Mouse (Mus musculus) gastrocnemius, postnatal 14 days (tissue): ENCODE results near the gene B3gnt4. TPM values are rescaled to one million over a fixed set of nuclear protein-coding genes. Genes with fewer than 3 reads are reported as not detected.
"Not testable (repeated sequence)": the region's sequence is repeated elsewhere in the genome, so short reads cannot be mapped to it uniquely, and the experiment has no call there.

ENCODE experiments used
- DNase-seq: peaks from one replicate; pipeline ENCODE4 v3.0.0; 2021; ENCODE audit warnings: mixed read lengths
- intact Hi-C: fragments of 180-260 bp; cut with DNase I; formaldehyde crosslinking; loops from one replicate; pipeline ENCODE4 v1.15.1; 2025; ENCODE audit warnings: low total_unique reads
- long read RNA-seq, 2 experiments: library from polyadenylated mRNA; stranded (forward); transcript quantifications; one replicate each; pipeline ENCODE4 v2.0.0; 2021
- total RNA-seq, 2 experiments: library from RNA; stranded (reverse); gene quantifications; 2 replicates each; pipeline ENCODE4 v1.2.3; 2021

The B3gnt4 gene
- not detected for total RNA-seq
- long read RNA-seq, experiment 1 = 0 reads
- long read RNA-seq, experiment 2 = 0 reads

GRCm38 (mm10) chr5:123510160-123510559, at the start of gene B3gnt4:
B3gnt4 (plus strand) TSS chr5:123510460.
- no peak for DNase-seq

GRCm38 (mm10) chr5:123461420-123461819, 48.8 kb upstream of the B3gnt4 start:
- intact Hi-C loops = no loop called here
- DNase-seq = no peak

More at GRCm38 (mm10) chr5:123510160-123510559, at the start of gene B3gnt4:
- intact Hi-C loops = no loop called here

- no peak for DNase-seq
- intact Hi-C loops = no loop called here
These were observed 45.6 kb upstream of the B3gnt4 start for GRCm38 (mm10) chr5:123464638-123465037.

GRCm38 (mm10) chr5:123470784-123471400, 39.4 kb upstream of the B3gnt4 start:
- intact Hi-C loops = no loop called here
- DNase-seq = no peak

GRCm38 (mm10) chr5:123473817-123474216, 36.4 kb upstream of the B3gnt4 start:
- intact Hi-C loops = no loop called here
- DNase-seq = no peak

- intact Hi-C loops = no loop called here
These were observed 22.4 kb upstream of the B3gnt4 start for GRCm38 (mm10) chr5:123487659-123488395.

GRCm38 (mm10) chr5:123489112-123489785, 21.0 kb upstream of the B3gnt4 start, which contains the start of the genes Lrrc43 and Il31:
Lrrc43 (plus strand) TSS chr5:123489305.
Il31 (minus strand) TSS chr5:123489489.
- DNase-seq = no peak
- intact Hi-C loops = no loop called here

More at GRCm38 (mm10) chr5:123487659-123488395, 22.4 kb upstream of the B3gnt4 start:
- no peak for DNase-seq

GRCm38 (mm10) chr5:123489935-123490334, 20.3 kb upstream of the B3gnt4 start:
- intact Hi-C loops = no loop called here

GRCm38 (mm10) chr5:123499717-123500116, 10.5 kb upstream of the B3gnt4 start:
- intact Hi-C loops = loop anchor here (5.0 kb wide), 2 partner anchors 47 to 127 kb away; no protein-coding TSS in a partner anchor
- no peak for DNase-seq

More at GRCm38 (mm10) chr5:123489935-123490334, 20.3 kb upstream of the B3gnt4 start:
- DNase-seq = peak; percentile 53

GRCm38 (mm10) chr5:123501973-123502372, 8.3 kb upstream of the B3gnt4 start:
- intact Hi-C loops = loop anchor here (5.0 kb wide), 2 partner anchors 50 to 130 kb away; no protein-coding TSS in a partner anchor
- no peak for DNase-seq

- intact Hi-C loops = no loop called here
- DNase-seq = peak; percentile 71
These were observed 2.1 kb upstream of the B3gnt4 start for GRCm38 (mm10) chr5:123507936-123508723.

GRCm38 (mm10) chr5:123508921-123509320, 1.3 kb upstream of the B3gnt4 start:
- no peak for DNase-seq
- intact Hi-C loops = no loop called here

GRCm38 (mm10) chr5:123511426-123511825, 1.2 kb downstream of the B3gnt4 start:
- intact Hi-C loops, DNase-seq: not testable (repeated sequence)

- intact Hi-C loops = no loop called here
- DNase-seq = no peak
These were observed 1.8 kb downstream of the B3gnt4 start for GRCm38 (mm10) chr5:123512102-123512501.

- intact Hi-C loops = loop anchor here (5.0 kb wide), 1 partner anchor 63 kb away; no protein-coding TSS in a partner anchor
- no peak for DNase-seq
These were observed 4.6 kb downstream of the B3gnt4 start for GRCm38 (mm10) chr5:123514871-123515270.

GRCm38 (mm10) chr5:123520666-123521065, 10.4 kb downstream of the B3gnt4 start:
- intact Hi-C loops = no loop called here
- DNase-seq = no peak

- intact Hi-C loops = no loop called here
- DNase-seq = no peak
These were observed 11.4 kb downstream of the B3gnt4 start for GRCm38 (mm10) chr5:123521621-123522020.

- intact Hi-C loops = no loop called here
- DNase-seq = no peak
These were observed 11.9 kb downstream of the B3gnt4 start for GRCm38 (mm10) chr5:123522166-123522565.

- peak; percentile 99 for DNase-seq
- intact Hi-C loops = no loop called here
These were observed 13.6 kb downstream of the B3gnt4 start, which contains the start of gene Diablo for GRCm38 (mm10) chr5:123523692-123524392. Diablo (minus strand) TSS chr5:123524176.
